Mouse (Mus musculus) layer of hippocampus, postnatal 25 days (tissue): ENCODE results near the gene Phospho2. TPM values are rescaled to one million over a fixed set of nuclear protein-coding genes. Genes with fewer than 3 reads are reported as not detected.
A peak's percentile ranks its signal among the peaks of the same experiment; 100 is the strongest.

ENCODE experiments used
- DNase-seq, 2 experiments: peaks; one replicate each; pipeline ENCODE4 v3.0.0; 2022; ENCODE audit warnings: mixed read lengths in 2 of 2, low spot score in 1 of 2; ENCODE audit errors: extremely low spot score in 1 of 2
- total RNA-seq, 2 experiments: library from RNA; stranded (reverse); gene quantifications; 2 replicates each; pipeline ENCODE4 v1.2.3; 2021

The Phospho2 gene
- total RNA-seq, 2 experiments from 2014 or later = 19.8 to 25.0 TPM

- peak; percentile 37 to 49 for DNase-seq
These were observed 33.1 kb downstream of the Phospho2 start for GRCm38 (mm10) chr2:69822361-69823128.

GRCm38 (mm10) chr2:69823129-69823677, 33.8 kb downstream of the Phospho2 start:
- peak in 1 of 2 experiments; percentile 31 for DNase-seq

- no peak for DNase-seq
These were observed 36.5 kb downstream of the Phospho2 start for GRCm38 (mm10) chr2:69825898-69826297.

GRCm38 (mm10) chr2:69826380-69826779, 37.0 kb downstream of the Phospho2 start:
- no peak for DNase-seq

- DNase-seq = no peak
These were observed 38.6 kb downstream of the Phospho2 start for GRCm38 (mm10) chr2:69828031-69828430.

GRCm38 (mm10) chr2:69829680-69830079, 40.3 kb downstream of the Phospho2 start:
- no peak for DNase-seq

GRCm38 (mm10) chr2:69830116-69830515, 40.7 kb downstream of the Phospho2 start:
- DNase-seq = no peak

- no peak for DNase-seq
These were observed 48.0 kb downstream of the Phospho2 start for GRCm38 (mm10) chr2:69837244-69837967.

- no peak for DNase-seq
These were observed 48.6 kb downstream of the Phospho2 start for GRCm38 (mm10) chr2:69837996-69838395.

- no peak for DNase-seq
These were observed 49.3 kb downstream of the Phospho2 start for GRCm38 (mm10) chr2:69838707-69839106.

GRCm38 (mm10) chr2:69840261-69840660, 50.8 kb downstream of the Phospho2 start:
- DNase-seq = no peak

GRCm38 (mm10) chr2:69849215-69849614, 59.8 kb downstream of the Phospho2 start:
- DNase-seq = no peak

Other genes with a start within 250 kb of the Phospho2 start
- gene Lrp2, start 203.6 kb upstream of the Phospho2 start, total RNA-seq = under 1 TPM; 0.37 to 0.68 TPM
- 10 to 100 TPM; 19.1 to 31.3 TPM for gene Bbs5, start 142.5 kb upstream of the Phospho2 start, total RNA-seq
- under 1 TPM; 0.57 to 0.66 TPM for gene Klhl41, start 119.5 kb upstream of the Phospho2 start, total RNA-seq
- gene Fastkd1, start 76.1 kb upstream of the Phospho2 start, total RNA-seq = 10 to 100 TPM; 16.6 to 19.4 TPM
- gene Ppig, start 67.1 kb upstream of the Phospho2 start, total RNA-seq = 10 to 100 TPM; 60.4 to 66.1 TPM
- 1 to 10 TPM; 1.8 to 2.6 TPM for gene Ccdc173, start within 50 bp of the Phospho2 start, total RNA-seq
- 10 to 100 TPM; 42.2 to 45.8 TPM for gene Klhl23, start 32.3 kb downstream of the Phospho2 start, total RNA-seq
- 100 to 1,000 TPM; 125 to 138 TPM for gene Ssb, start 71.9 kb downstream of the Phospho2 start, total RNA-seq
- 10 to 100 TPM; 14.2 to 18.0 TPM for gene Mettl5, start 96.0 kb downstream of the Phospho2 start, total RNA-seq
- 100 to 1,000 TPM; 112 to 139 TPM for gene Ubr3, start 107.6 kb downstream of the Phospho2 start, total RNA-seq
- gene Myo3b, start 249.5 kb downstream of the Phospho2 start, total RNA-seq = 1 to 10 TPM in 1 of 2 experiments, under 1 TPM in 1; 0.96 to 1.1 TPM